Mouse (Mus musculus): ENCODE data around the gene Fn3k. TPM values are rescaled to one million over a fixed set of nuclear protein-coding genes. Genes with fewer than 3 reads are reported as not detected.

Fn3k gene
- polyA plus RNA-seq, 1 experiment from 2014 or later: 2.1 TPM

DNA sequence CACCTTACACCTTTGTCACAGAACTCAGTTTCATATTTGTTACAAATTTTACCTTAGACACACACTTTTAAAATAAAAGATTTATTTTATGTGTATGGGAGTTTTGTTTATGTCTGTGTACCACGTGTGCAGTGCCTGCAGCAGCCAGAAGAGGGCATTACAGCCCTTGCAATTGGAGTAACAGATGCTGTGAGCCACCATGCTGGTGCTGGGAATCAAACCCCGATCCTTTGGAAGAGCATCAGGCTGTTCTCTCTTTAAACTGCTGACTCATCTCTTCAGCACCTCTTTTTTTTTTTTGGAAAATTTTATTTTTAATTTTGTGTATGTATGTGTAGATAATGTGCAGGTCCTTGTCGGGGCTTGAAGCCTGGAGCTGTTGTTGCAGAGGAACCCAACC is 23.2 kb downstream of the Fn3k start:
- Histone ChIP-seq H3K4me3 (replicated peaks) (no peak overlapping the region), H3K4me1 (peaks cover 5% of the 10 kb centered on the region; the same call in 1 of the 2 replicates), H3K27ac (replicated peaks) (no peak overlapping the region), H3K9me3 (replicated peaks) (no peaks in the 10 kb centered on the region), H3K9ac (no peak overlapping the region), H3K4me2 (replicated peaks) (no peak overlapping the region), H3K36me3 (peaks cover 49% of the 10 kb centered on the region), H3K27me3 (no peaks in the 10 kb centered on the region)
- WGBS: 89% methylated on average over 3 of the region's 3 CpGs
- ATAC-seq (ENCODE audit: insufficient number of reproducible peaks, low FRiP score, low TSS enrichment, low read depth): no peak

GRCm38 (mm10) chr11:121467408-121467807 is 32.7 kb downstream of the Fn3k start:
- Histone ChIP-seq H3K27ac (replicated peaks) (no peak overlapping the region), H3K36me3 (peaks cover 32% of the 10 kb centered on the region), H3K4me2 (replicated peaks) (no peak overlapping the region), H3K4me1 (no peaks in the 10 kb centered on the region), H3K9ac (no peak overlapping the region), H3K9me3 (replicated peaks) (no peaks in the 10 kb centered on the region), H3K4me3 (replicated peaks) (no peak overlapping the region), H3K27me3 (no peaks in the 10 kb centered on the region)
- ATAC-seq (ENCODE audit: insufficient number of reproducible peaks, low FRiP score, low TSS enrichment, low read depth): no peak
- 89% methylated on average over 6 of the region's 6 CpGs for WGBS

GRCm38 (mm10) chr11:121474831-121475230 is 40.1 kb downstream of the Fn3k start:
- 87% methylated on average over 3 of the region's 3 CpGs for WGBS
- Histone ChIP-seq H3K9ac (no peak overlapping the region), H3K4me3 (replicated peaks) (no peak overlapping the region), H3K27me3 (no peaks in the 10 kb centered on the region), H3K36me3 (peaks cover 12% of the 10 kb centered on the region; the same call in 1 of the 2 replicates), H3K4me1 (no peaks in the 10 kb centered on the region), H3K27ac (replicated peaks) (no peak overlapping the region), H3K4me2 (replicated peaks) (no peak overlapping the region), H3K9me3 (replicated peaks) (no peaks in the 10 kb centered on the region)
- no peak for ATAC-seq (ENCODE audit: insufficient number of reproducible peaks, low FRiP score, low TSS enrichment, low read depth)

GRCm38 (mm10) chr11:121475699-121476415 is 41.1 kb downstream of the Fn3k start:
- Histone ChIP-seq H3K9ac (no peak overlapping the region), H3K27ac (replicated peaks) (no peak overlapping the region; the same call in 1 of the 2 replicates), H3K36me3 (peaks cover 12% of the 10 kb centered on the region; the same call in 1 of the 2 replicates), H3K4me3 (replicated peaks) (no peak overlapping the region), H3K4me2 (replicated peaks) (no peak overlapping the region), H3K4me1 (no peaks in the 10 kb centered on the region), H3K27me3 (no peaks in the 10 kb centered on the region), H3K9me3 (replicated peaks) (no peaks in the 10 kb centered on the region)
- no peak for ATAC-seq (ENCODE audit: insufficient number of reproducible peaks, low FRiP score, low TSS enrichment, low read depth)
- 28% methylated on average over 9 of the region's 9 CpGs for WGBS

- H3K4me2 ChIP-seq (replicated peaks): no peak overlapping the region
- peak overlapping the region; percentile 75 for H3K27ac ChIP-seq (replicated peaks)
- H3K27me3 ChIP-seq: no peaks in the 10 kb centered on the region
- no peak for ATAC-seq (ENCODE audit: insufficient number of reproducible peaks, low FRiP score, low TSS enrichment, low read depth)
- peaks cover 20% of the 10 kb centered on the region for H3K36me3 ChIP-seq
- 0 out of 2 replicates have a peak, but pooled peaks cover 3% of the 10 kb centered on the region for H3K4me1 ChIP-seq
- H3K9me3 ChIP-seq (replicated peaks): no peaks in the 10 kb centered on the region
- 71% methylated on average over 15 of the region's 15 CpGs for WGBS
- no peak overlapping the region for H3K4me3 ChIP-seq (replicated peaks)
- no peak overlapping the region for H3K9ac ChIP-seq
Observed at GRCm38 (mm10) chr11:121479476-121480203, 44.9 kb downstream of the Fn3k start.

- Histone ChIP-seq H3K4me1 (0 out of 2 replicates have a peak, but pooled peaks cover 3% of the 10 kb centered on the region), H3K4me3 (replicated peaks) (no peak overlapping the region), H3K9ac (no peak overlapping the region), H3K27ac (replicated peaks) (no peak overlapping the region), H3K27me3 (no peaks in the 10 kb centered on the region), H3K4me2 (replicated peaks) (no peak overlapping the region), H3K36me3 (peaks cover 17% of the 10 kb centered on the region), H3K9me3 (replicated peaks) (no peaks in the 10 kb centered on the region)
- ATAC-seq (ENCODE audit: insufficient number of reproducible peaks, low FRiP score, low TSS enrichment, low read depth): no peak
- 83% methylated on average over 2 of the region's 2 CpGs for WGBS
Observed at GRCm38 (mm10) chr11:121481129-121481528, 46.4 kb downstream of the Fn3k start.

GRCm38 (mm10) chr11:121485882-121486281 is 51.2 kb downstream of the Fn3k start:
- WGBS: 62% methylated on average over 9 of the region's 9 CpGs
- H3K4me3 ChIP-seq (replicated peaks): no peak overlapping the region

DNA sequence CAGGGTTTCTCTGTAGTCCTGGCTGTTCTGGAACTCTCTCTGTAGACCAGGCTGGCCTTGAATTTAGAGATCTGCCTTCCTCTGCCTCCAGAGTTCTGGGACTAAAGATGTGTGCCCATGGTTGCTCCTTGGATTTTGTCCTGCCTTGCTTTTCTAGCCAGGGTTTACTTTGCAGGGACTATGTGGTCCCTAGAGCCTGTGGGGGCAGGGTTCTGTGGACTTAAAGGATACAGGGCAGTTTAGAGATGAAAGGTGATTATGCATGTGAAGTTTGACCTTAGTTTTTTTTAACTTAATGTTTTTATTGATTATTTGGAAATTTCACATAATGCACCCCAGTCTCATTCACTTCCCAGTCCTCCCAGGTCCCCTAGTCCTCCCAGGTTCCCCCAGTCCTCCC is 55.9 kb downstream of the Fn3k start:
- no peaks in the 10 kb centered on the region for H3K4me1 ChIP-seq

More at GRCm38 (mm10) chr11:121485882-121486281, 51.2 kb downstream of the Fn3k start:
- Histone ChIP-seq H3K36me3 (peaks cover 8% of the 10 kb centered on the region; the same call in 1 of the 2 replicates), H3K27ac (replicated peaks) (peak overlapping the region; percentile 72), H3K4me2 (replicated peaks) (no peak overlapping the region), H3K4me1 (0 out of 2 replicates have a peak, but pooled peaks cover 3% of the 10 kb centered on the region), H3K27me3 (no peaks in the 10 kb centered on the region), H3K9ac (no peak overlapping the region), H3K9me3 (replicated peaks) (no peaks in the 10 kb centered on the region)
- peak; percentile 20; the same call in 1 of the 2 replicates for ATAC-seq (ENCODE audit: insufficient number of reproducible peaks, low FRiP score, low TSS enrichment, low read depth)

More for the DNA sequence above, 55.9 kb downstream of the Fn3k start:
- H3K36me3 ChIP-seq: peaks cover 21% of the 10 kb centered on the region
- H3K27me3 ChIP-seq: no peaks in the 10 kb centered on the region
- H3K27ac ChIP-seq (replicated peaks): no peak overlapping the region
- no peaks in the 10 kb centered on the region for H3K9me3 ChIP-seq (replicated peaks)
- ATAC-seq (ENCODE audit: insufficient number of reproducible peaks, low FRiP score, low TSS enrichment, low read depth): no peak
- no peak overlapping the region for H3K4me3 ChIP-seq (replicated peaks)
- H3K9ac ChIP-seq: no peak overlapping the region
- no peak overlapping the region for H3K4me2 ChIP-seq (replicated peaks)

Small RNA genes lying within 50 kb of the gene (microRNA-seq; reads per million reads assigned to microRNA genes)
- gene Mir7236 (ENCODE audit: borderline number of aligned reads): not detected

Other genes with a start within 250 kb of the Fn3k start
- 10.0 and 12.2 TPM in 2 replicates for gene Hexdc, start 230.5 kb upstream of the Fn3k start, polyA plus RNA-seq (2015; fragmentation: Nextera tagmentation; extraction: Ambion mirVana)
- gene Ogfod3, start 230.2 kb upstream of the Fn3k start, polyA plus RNA-seq (2015; fragmentation: Nextera tagmentation; extraction: Ambion mirVana): 20.8 and 21.9 TPM in 2 replicates
- 43.2 and 44.8 TPM in 2 replicates for gene Cybc1, start 205.6 kb upstream of the Fn3k start, polyA plus RNA-seq (2015; fragmentation: Nextera tagmentation; extraction: Ambion mirVana)
- 53.8 and 56.2 TPM in 2 replicates for gene Narf, start 197.7 kb upstream of the Fn3k start, polyA plus RNA-seq (2015; fragmentation: Nextera tagmentation; extraction: Ambion mirVana)
- 8.0 and 8.9 TPM in 2 replicates for gene Foxk2, start 174.9 kb upstream of the Fn3k start, polyA plus RNA-seq (2015; fragmentation: Nextera tagmentation; extraction: Ambion mirVana)
- gene Wdr45b, start 80.5 kb upstream of the Fn3k start, polyA plus RNA-seq (2015; fragmentation: Nextera tagmentation; extraction: Ambion mirVana): 96.5 and 99.2 TPM in 2 replicates
- 25.9 and 29.3 TPM in 2 replicates for gene Rab40b, start 46.7 kb upstream of the Fn3k start, polyA plus RNA-seq (2015; fragmentation: Nextera tagmentation; extraction: Ambion mirVana)
- 9.3 and 9.8 TPM in 2 replicates for gene Fn3krp, start 13.5 kb upstream of the Fn3k start, polyA plus RNA-seq (2015; fragmentation: Nextera tagmentation; extraction: Ambion mirVana)
- 42.9 and 46.7 TPM in 2 replicates for gene Tbcd, start 17.0 kb downstream of the Fn3k start, polyA plus RNA-seq (2015; fragmentation: Nextera tagmentation; extraction: Ambion mirVana)
- 26.7 and 33.2 TPM in 2 replicates for gene Zfp750, start 84.4 kb downstream of the Fn3k start, polyA plus RNA-seq (2015; fragmentation: Nextera tagmentation; extraction: Ambion mirVana)
- 9.8 and 9.9 TPM in 2 replicates for gene B3gntl1, start 238.2 kb downstream of the Fn3k start, polyA plus RNA-seq (2015; fragmentation: Nextera tagmentation; extraction: Ambion mirVana)